Mouse (Mus musculus): Measurements from ENCODE around the gene Polr1d. TPM values are rescaled to one million over a fixed set of nuclear protein-coding genes. Genes with fewer than 3 reads are reported as not detected.

Polr1d gene
- total and polyA plus RNA-seq, 3 experiments = 24.2 to 74.8 (median 66.6) TPM

DNA sequence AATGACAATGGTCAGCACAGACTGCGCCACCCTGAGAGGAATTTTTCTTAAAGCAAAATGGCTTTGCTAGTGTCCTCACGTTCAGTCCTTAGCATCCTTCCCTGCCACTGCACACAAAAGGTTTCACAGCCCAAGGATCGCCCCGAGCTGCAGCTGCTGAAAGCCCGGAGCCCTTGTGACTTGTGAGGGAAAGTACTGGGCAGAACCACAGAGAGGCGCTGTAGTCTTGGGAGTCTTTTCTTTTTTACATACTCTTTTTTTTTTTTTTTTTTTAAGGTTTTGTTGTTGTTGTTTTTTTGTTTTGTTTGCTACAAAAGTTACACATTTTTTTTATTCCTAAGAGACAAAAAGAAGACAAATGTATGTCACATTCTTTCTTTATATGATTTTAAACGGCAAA is 37.9 kb downstream of the Polr1d start:
- no peak overlapping the region for H3K27ac ChIP-seq
- no peak for DNase-seq
- H3K4me1 ChIP-seq (ENCODE audit: control insufficient read depth, insufficient read depth, low read length) = no peaks in the 10 kb centered on the region
- 80% methylated on average over 7 of the region's 7 CpGs for WGBS
- no peaks in the 10 kb centered on the region for H3K36me3 ChIP-seq (ENCODE audit: control insufficient read depth, insufficient read depth, low read length)
- H3K79me2 ChIP-seq (replicated peaks; ENCODE audit: control insufficient read depth, insufficient read depth, low read length) = no peaks in the 10 kb centered on the region
- H3K9ac ChIP-seq (ENCODE audit: low read depth, low read length) = no peak overlapping the region
- TF ChIP-seq CTCF (IDR thresholded peaks at IDR 0.05) (no peak), POLR2A (IDR thresholded peaks at IDR 0.05; ENCODE audit: insufficient read depth, low read depth, low read length) (no peak), EP300 (IDR thresholded peaks at IDR 0.05; ENCODE audit: insufficient read depth, low read depth, low read length) (no peak)
- no peak overlapping the region for H3K4me3 ChIP-seq
- intact Hi-C loops (cut with DNase I) = loop anchor here (5.0 kb wide), 1 partner anchor 132 kb away; no protein-coding TSS in a partner anchor
- 0 out of 2 replicates have a peak, but pooled peaks cover 1% of the 10 kb centered on the region for H3K27me3 ChIP-seq (ENCODE audit: control insufficient read depth, insufficient read depth, low read length)

DNA sequence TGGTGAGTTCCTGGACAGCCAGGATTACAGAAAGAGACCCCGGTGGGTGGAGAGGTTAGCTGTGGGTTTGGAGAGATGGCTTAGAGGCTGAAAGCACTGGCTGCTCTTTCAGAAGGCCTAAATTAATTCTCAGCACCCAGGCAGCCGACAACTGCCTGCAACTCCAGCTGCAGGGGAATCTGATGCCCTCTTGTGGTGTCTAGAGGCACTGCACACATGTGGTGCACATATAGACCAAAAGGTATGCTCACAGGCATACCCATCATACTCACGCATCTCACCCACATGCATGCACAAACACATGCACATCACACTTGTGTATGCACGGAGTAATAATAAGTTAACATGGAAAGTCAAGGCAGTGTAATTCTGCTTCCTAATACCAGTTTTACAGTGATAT is 38.8 kb downstream of the Polr1d start:
- Histone ChIP-seq H3K9ac (ENCODE audit: low read depth, low read length) (no peak overlapping the region), H3K27me3 (ENCODE audit: control insufficient read depth, insufficient read depth, low read length) (0 out of 2 replicates have a peak, but pooled peaks cover 1% of the 10 kb centered on the region), H3K79me2 (replicated peaks; ENCODE audit: control insufficient read depth, insufficient read depth, low read length) (no peaks in the 10 kb centered on the region), H3K27ac (no peak overlapping the region), H3K36me3 (ENCODE audit: control insufficient read depth, insufficient read depth, low read length) (no peaks in the 10 kb centered on the region), H3K4me3 (no peak overlapping the region), H3K4me1 (ENCODE audit: control insufficient read depth, insufficient read depth, low read length) (no peaks in the 10 kb centered on the region)
- 92% methylated on average over 4 of the region's 4 CpGs for WGBS
- no peak for DNase-seq
- intact Hi-C loops (cut with DNase I) = loop anchor here (5.0 kb wide), 1 partner anchor 133 kb away; no protein-coding TSS in a partner anchor
- peak; percentile 44 for TF ChIP-seq CTCF (IDR thresholded peaks at IDR 0.05)
- no peak for TF ChIP-seq POLR2A (IDR thresholded peaks at IDR 0.05; ENCODE audit: insufficient read depth, low read depth, low read length)

DNA sequence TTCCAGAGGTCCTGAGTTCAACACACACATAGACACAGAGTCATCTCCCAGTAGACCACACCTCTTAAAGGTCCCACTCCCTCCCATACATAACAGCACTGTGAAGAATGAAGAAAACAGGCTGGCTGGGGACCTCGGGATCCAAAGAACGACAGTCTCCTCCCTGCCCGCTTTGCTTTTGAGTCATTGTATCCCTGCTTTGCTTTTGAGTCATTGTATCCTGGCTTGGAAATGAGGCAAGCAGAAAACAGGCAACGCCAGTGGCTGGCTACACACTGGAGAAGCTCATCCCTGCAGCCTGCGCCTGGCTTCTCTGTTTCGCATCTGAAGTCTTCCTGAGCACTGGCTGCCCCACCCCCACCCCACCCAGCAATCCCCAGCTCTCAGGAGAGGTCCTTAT is 40.2 kb downstream of the Polr1d start:
- Histone ChIP-seq H3K4me3 (no peak overlapping the region), H3K4me1 (ENCODE audit: control insufficient read depth, insufficient read depth, low read length) (no peaks in the 10 kb centered on the region), H3K27ac (no peak overlapping the region), H3K79me2 (replicated peaks; ENCODE audit: control insufficient read depth, insufficient read depth, low read length) (no peaks in the 10 kb centered on the region), H3K27me3 (ENCODE audit: control insufficient read depth, insufficient read depth, low read length) (0 out of 2 replicates have a peak, but pooled peaks cover 1% of the 10 kb centered on the region), H3K36me3 (ENCODE audit: control insufficient read depth, insufficient read depth, low read length) (no peaks in the 10 kb centered on the region), H3K9ac (ENCODE audit: low read depth, low read length) (no peak overlapping the region)
- DNase-seq = no peak
- TF ChIP-seq EP300 (IDR thresholded peaks at IDR 0.05; ENCODE audit: insufficient read depth, low read depth, low read length) (no peak), CTCF (IDR thresholded peaks at IDR 0.05) (no peak), POLR2A (IDR thresholded peaks at IDR 0.05; ENCODE audit: insufficient read depth, low read depth, low read length) (no peak)
- WGBS = 27% methylated on average over 6 of the region's 6 CpGs
- intact Hi-C loops (cut with DNase I) = loop anchor here (5.0 kb wide), 1 partner anchor 135 kb away; no protein-coding TSS in a partner anchor

DNA sequence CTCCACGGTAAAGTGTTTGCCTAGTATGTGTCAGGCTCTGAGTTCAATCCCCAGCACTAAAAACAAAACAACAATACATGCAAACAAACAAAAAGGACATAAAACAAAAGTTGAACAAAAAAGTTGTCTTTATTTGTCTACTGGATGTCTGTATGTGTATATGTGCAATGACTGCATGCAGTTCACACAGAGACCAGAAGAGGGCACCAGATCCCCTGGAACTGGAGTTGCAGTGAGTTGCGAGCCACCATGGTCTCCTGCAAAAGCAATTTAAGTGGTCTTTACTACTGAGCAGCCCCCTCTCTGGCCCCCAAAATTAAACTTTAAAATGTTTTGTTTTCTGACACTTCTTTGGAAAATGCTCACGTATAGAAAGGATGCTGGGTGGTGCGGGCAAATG is 44.3 kb downstream of the Polr1d start:
- no peaks in the 10 kb centered on the region for H3K27me3 ChIP-seq (ENCODE audit: control insufficient read depth, insufficient read depth, low read length)
- DNase-seq = no peak
- no peaks in the 10 kb centered on the region for H3K4me1 ChIP-seq (ENCODE audit: control insufficient read depth, insufficient read depth, low read length)
- TF ChIP-seq CTCF (IDR thresholded peaks at IDR 0.05) (peak; percentile 46), EP300 (IDR thresholded peaks at IDR 0.05; ENCODE audit: insufficient read depth, low read depth, low read length) (no peak)
- no peak overlapping the region for H3K4me3 ChIP-seq
- H3K36me3 ChIP-seq (ENCODE audit: control insufficient read depth, insufficient read depth, low read length) = no peaks in the 10 kb centered on the region
- H3K9ac ChIP-seq (ENCODE audit: low read depth, low read length) = no peak overlapping the region
- WGBS = 95% methylated on average over 4 of the region's 4 CpGs
- intact Hi-C loops (cut with DNase I) = no loop called here
- no peak overlapping the region for H3K27ac ChIP-seq
- H3K79me2 ChIP-seq (replicated peaks; ENCODE audit: control insufficient read depth, insufficient read depth, low read length) = no peaks in the 10 kb centered on the region

DNA sequence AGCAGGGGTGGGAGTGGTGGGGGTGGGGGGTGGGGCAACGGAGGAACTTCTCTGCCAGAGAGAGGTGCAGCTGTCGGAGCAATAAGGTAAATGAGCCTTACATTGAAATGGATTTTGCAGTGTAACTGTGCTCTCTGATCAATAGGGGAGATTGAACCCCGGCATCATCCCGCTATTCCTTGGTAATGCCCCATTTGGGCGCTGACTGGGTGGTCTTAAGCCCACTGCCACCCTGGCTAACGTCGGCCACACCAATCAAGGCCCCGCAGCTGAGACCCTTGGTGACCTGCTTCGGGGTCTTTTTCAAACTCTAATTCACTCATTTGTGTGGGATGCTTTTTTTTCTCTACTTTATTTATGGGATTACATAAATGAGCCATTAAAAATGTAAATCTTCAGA is 47.9 kb downstream of the Polr1d start:
- H3K9ac ChIP-seq (ENCODE audit: low read depth, low read length) = no peak overlapping the region
- no peak for TF ChIP-seq EP300 (IDR thresholded peaks at IDR 0.05; ENCODE audit: insufficient read depth, low read depth, low read length)
- TF ChIP-seq CTCF (IDR thresholded peaks at IDR 0.05) = no peak
- TF ChIP-seq POLR2A (IDR thresholded peaks at IDR 0.05; ENCODE audit: insufficient read depth, low read depth, low read length) = no peak
- H3K36me3 ChIP-seq (ENCODE audit: control insufficient read depth, insufficient read depth, low read length) = no peaks in the 10 kb centered on the region
- H3K27ac ChIP-seq = no peak overlapping the region
- H3K4me3 ChIP-seq = no peak overlapping the region
- intact Hi-C loops (cut with DNase I) = no loop called here
- H3K4me1 ChIP-seq (ENCODE audit: control insufficient read depth, insufficient read depth, low read length) = no peaks in the 10 kb centered on the region
- 76% methylated on average over 9 of the region's 9 CpGs for WGBS
- DNase-seq = no peak
- H3K27me3 ChIP-seq (ENCODE audit: control insufficient read depth, insufficient read depth, low read length) = no peaks in the 10 kb centered on the region
- H3K79me2 ChIP-seq (replicated peaks; ENCODE audit: control insufficient read depth, insufficient read depth, low read length) = no peaks in the 10 kb centered on the region

DNA sequence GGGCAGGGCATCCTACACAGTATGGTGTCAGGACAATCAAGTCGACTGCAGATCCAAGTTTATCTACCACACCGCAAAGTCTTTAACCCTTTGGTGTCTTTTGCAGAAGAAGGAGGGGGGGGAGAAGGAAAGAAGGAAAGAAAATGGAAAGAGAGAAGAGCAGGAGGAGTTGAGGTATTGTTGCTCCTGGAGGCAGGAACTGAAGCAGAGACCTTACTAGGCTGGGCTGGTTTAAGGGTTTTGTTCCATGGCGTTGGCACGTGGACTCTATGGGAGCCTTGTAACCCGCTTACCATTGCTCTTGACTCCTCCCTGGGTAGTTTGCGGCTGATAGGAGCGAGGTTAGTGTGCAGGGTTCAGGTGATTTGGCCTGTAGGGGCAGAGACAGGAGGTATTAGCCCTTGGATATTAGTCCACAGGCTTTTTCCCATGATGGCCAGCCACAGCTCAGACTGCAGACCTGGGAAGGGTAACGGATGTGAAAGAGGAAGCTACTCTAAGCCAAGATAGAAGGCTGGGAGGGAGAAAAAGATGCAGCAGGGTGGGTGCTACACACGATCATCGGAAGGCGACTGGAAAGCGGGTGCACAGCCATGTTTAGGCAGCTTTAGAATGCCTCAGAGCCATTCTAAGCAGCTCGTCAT is 48.8 kb downstream of the Polr1d start:
- H3K4me3 ChIP-seq = no peak overlapping the region
- H3K4me1 ChIP-seq (ENCODE audit: control insufficient read depth, insufficient read depth, low read length) = no peaks in the 10 kb centered on the region
- intact Hi-C loops (cut with DNase I) = no loop called here
- WGBS = 82% methylated on average over 13 of the region's 13 CpGs
- no peak for DNase-seq
- H3K27ac ChIP-seq = no peak overlapping the region
- TF ChIP-seq CTCF (IDR thresholded peaks at IDR 0.05) = no peak
- TF ChIP-seq EP300 (IDR thresholded peaks at IDR 0.05; ENCODE audit: insufficient read depth, low read depth, low read length) = no peak
- no peak for TF ChIP-seq POLR2A (IDR thresholded peaks at IDR 0.05; ENCODE audit: insufficient read depth, low read depth, low read length)
- H3K27me3 ChIP-seq (ENCODE audit: control insufficient read depth, insufficient read depth, low read length) = no peaks in the 10 kb centered on the region; the same call in 1 of the 2 replicates
- H3K9ac ChIP-seq (ENCODE audit: low read depth, low read length) = no peak overlapping the region
- H3K36me3 ChIP-seq (ENCODE audit: control insufficient read depth, insufficient read depth, low read length) = no peaks in the 10 kb centered on the region
- no peaks in the 10 kb centered on the region for H3K79me2 ChIP-seq (replicated peaks; ENCODE audit: control insufficient read depth, insufficient read depth, low read length)
